Mouse (Mus musculus) CH12.LX (cell line): ENCODE data around the gene Cyfip2. TPM values are rescaled to one million over a fixed set of nuclear protein-coding genes. Genes with fewer than 3 reads are reported as not detected.

ENCODE experiments used
- DNase-seq: peaks from one replicate; pipeline ENCODE4 v3.0.0-alpha.2; 2013; ENCODE audit errors: extremely low read depth
- H3K27ac ChIP-seq: 2 replicates; pipeline ENCODE4 v1.5.1; 2012; ENCODE audit warnings: low read depth, mild to moderate bottlenecking, control low read depth, moderate library complexity; ENCODE audit not compliant: insufficient read depth
- H3K27me3 ChIP-seq: replicated peaks from 2 replicates; pipeline ENCODE3; 2012; ENCODE audit warnings: inconsistent platforms
- H3K36me3 ChIP-seq, 2 experiments: replicated peaks in 1 of 2; 2 replicates each; pipeline versions ENCODE3 to v1.6.1; 2012; ENCODE audit warnings: inconsistent platforms in 1 of 2, low read length in 1 of 2, mild to moderate bottlenecking in 1 of 2, mixed read lengths in 1 of 2, moderate library complexity in 1 of 2; ENCODE audit not compliant: control insufficient read depth in 1 of 2, insufficient read depth in 1 of 2
- H3K4me1 ChIP-seq, 2 experiments: 2 replicates each; pipeline ENCODE4 v1.6.1; 2012; ENCODE audit warnings: inconsistent platforms in 1 of 2, moderate library complexity in 1 of 2; ENCODE audit not compliant: insufficient read depth in 2 of 2, control insufficient read depth in 1 of 2
- H3K4me2 ChIP-seq: 2 replicates; pipeline ENCODE4 v1.6.1; 2012; ENCODE audit warnings: low read depth, mild to moderate bottlenecking, control low read depth; ENCODE audit not compliant: poor library complexity, insufficient read depth, severe bottlenecking
- H3K4me3 ChIP-seq, 3 experiments: fragments of 150-350 bp in 1 of 3; sonication (generic) in 1 of 3; replicated peaks in 1 of 3; 2 replicates each; pipeline versions ENCODE3 to v1.5.1; 2011 to 2012; ENCODE audit warnings: low read depth in 2 of 3, low read length in 2 of 3, mild to moderate bottlenecking in 2 of 3, moderate library complexity in 2 of 3, control low read depth in 1 of 3, improper control_type of control experiment in 1 of 3, inconsistent platforms in 1 of 3, mixed read lengths in 1 of 3; ENCODE audit not compliant: poor library complexity in 1 of 3
- H3K79me2 ChIP-seq: replicated peaks from 2 replicates; pipeline ENCODE4 v1.6.1; 2012; ENCODE audit warnings: mild to moderate bottlenecking, moderate library complexity; ENCODE audit not compliant: control insufficient read depth, poor library complexity, insufficient read depth, severe bottlenecking; ENCODE audit errors: extremely low read depth
- H3K9ac ChIP-seq: 2 replicates; pipeline ENCODE4 v1.6.1; 2012; ENCODE audit warnings: low read depth, mild to moderate bottlenecking, control low read depth, moderate library complexity; ENCODE audit not compliant: insufficient read depth
- H3K9me3 ChIP-seq: replicated peaks from 2 replicates; pipeline ENCODE3; 2012; ENCODE audit warnings: low read length, inconsistent platforms, mixed read lengths
- CHD2 ChIP-seq: IDR thresholded peaks from 2 replicates; pipeline ENCODE4 v1.6.1; 2011; ENCODE audit warnings: low read length, improper control_type of control experiment
- CTCF ChIP-seq, 2 experiments: IDR thresholded peaks in 1 of 2; conservative IDR thresholded peaks in 1 of 2; 2 replicates each; pipeline ENCODE4 v1.5.1; 2011 to 2012; ENCODE audit warnings: low read depth in 2 of 2, low read length in 2 of 2, improper control_type of control experiment in 1 of 2, inconsistent platforms in 1 of 2, mild to moderate bottlenecking in 1 of 2, moderate library complexity in 1 of 2
- E2F4 ChIP-seq: IDR thresholded peaks from 2 replicates; pipeline ENCODE4 v1.6.1; 2011; ENCODE audit warnings: low read depth, low read length, improper control_type of control experiment; ENCODE audit not compliant: insufficient replicate concordance
- ELF1 ChIP-seq: IDR thresholded peaks from 2 replicates; pipeline ENCODE4 v1.6.1; 2014; ENCODE audit warnings: low read depth, mild to moderate bottlenecking, inconsistent platforms, low read length, improper control_type of control experiment
- EP300 ChIP-seq: IDR thresholded peaks from 2 replicates; pipeline ENCODE4 v1.6.1; 2011; ENCODE audit warnings: low read length, improper control_type of control experiment
- MAFK ChIP-seq: IDR thresholded peaks from 2 replicates; pipeline ENCODE4 v1.6.1; 2011; ENCODE audit warnings: low read length, improper control_type of control experiment; ENCODE audit not compliant: insufficient replicate concordance
- MAX ChIP-seq: IDR thresholded peaks from 2 replicates; pipeline ENCODE4 v1.6.1; 2011; ENCODE audit warnings: low read length, improper control_type of control experiment
- MAZ ChIP-seq: IDR thresholded peaks from 2 replicates; pipeline ENCODE4 v1.6.1; 2012; ENCODE audit warnings: low read depth, mild to moderate bottlenecking, inconsistent platforms, low read length, improper control_type of control experiment, moderate library complexity
- PAX5 ChIP-seq: IDR thresholded peaks from 2 replicates; pipeline ENCODE4 v1.6.1; 2012; ENCODE audit warnings: low read length, inconsistent platforms, mixed read lengths
- POLR2AphosphoS2 ChIP-seq: IDR thresholded peaks from 2 replicates; pipeline ENCODE4 v1.6.1; 2011; ENCODE audit warnings: low read depth, low read length, improper control_type of control experiment
- RAD21 ChIP-seq: IDR thresholded peaks from 2 replicates; pipeline ENCODE4 v1.6.1; 2011; ENCODE audit warnings: low read depth, mild to moderate bottlenecking, low read length, improper control_type of control experiment, moderate library complexity
- RCOR1 ChIP-seq: conservative IDR thresholded peaks from 2 replicates; pipeline ENCODE4 v1.6.1; 2012; ENCODE audit warnings: low read depth, mild to moderate bottlenecking, inconsistent platforms, low read length, improper control_type of control experiment
- SIN3A ChIP-seq: IDR thresholded peaks from 2 replicates; pipeline ENCODE4 v1.6.1; 2012; ENCODE audit warnings: low read length, improper control_type of control experiment, inconsistent platforms
- SMC3 ChIP-seq: IDR thresholded peaks from 2 replicates; pipeline ENCODE4 v1.6.1; 2011; ENCODE audit warnings: low read depth, low read length, improper control_type of control experiment
- UBTF ChIP-seq: IDR thresholded peaks from 2 replicates; pipeline ENCODE4 v1.6.1; 2012; ENCODE audit warnings: low read depth, mild to moderate bottlenecking, inconsistent platforms, low read length, improper control_type of control experiment, moderate library complexity
- USF2 ChIP-seq: conservative IDR thresholded peaks from 2 replicates; pipeline ENCODE4 v1.6.1; 2011; ENCODE audit warnings: low read depth, low read length, improper control_type of control experiment
- ZMIZ1 ChIP-seq: IDR thresholded peaks from 2 replicates; pipeline ENCODE4 v1.6.1; 2012; ENCODE audit warnings: low read depth, mild to moderate bottlenecking, inconsistent platforms, low read length, improper control_type of control experiment
- dilution Hi-C: fragments of 300-500 bp; cut with MboI; formaldehyde crosslinking; loops from 2 replicates; pipeline ENCODE4 v1.14.3; 2020; ENCODE audit warnings: low sequenced_read_pairs; ENCODE audit not compliant: extremely low pct_unique_long_range_greater_than_20kb, extremely low pct_ligation_motif_present
- in situ Hi-C: fragments of 300-500 bp; cut with MboI; formaldehyde crosslinking; loops from 3 replicates; pipeline ENCODE4 v1.14.3; 2019; ENCODE audit warnings: low sequenced_read_pairs, low pct_ligation_motif_present, low pct_unique_long_range_greater_than_20kb, mixed read lengths
- polyA plus RNA-seq: library from polyadenylated mRNA; unstranded; fragments of >175 nt; gene quantifications from 2 replicates; pipeline ENCODE4 v1.2.1, GENCODE M21; 2012; ENCODE audit warnings: low read depth; ENCODE audit not compliant: insufficient read length
- total RNA-seq, 2 experiments: library from RNA; depleted of rRNA; stranded (reverse); fragments of 300-350 nt in 1 of 2; fragments of >200 nt in 1 of 2; gene quantifications; 2 replicates each; pipeline ENCODE4 v1.2.3; 2012 to 2014

The Cyfip2 gene
- total and polyA plus RNA-seq, 3 experiments: 40.7 to 194 (median 97.6) TPM

DNA sequence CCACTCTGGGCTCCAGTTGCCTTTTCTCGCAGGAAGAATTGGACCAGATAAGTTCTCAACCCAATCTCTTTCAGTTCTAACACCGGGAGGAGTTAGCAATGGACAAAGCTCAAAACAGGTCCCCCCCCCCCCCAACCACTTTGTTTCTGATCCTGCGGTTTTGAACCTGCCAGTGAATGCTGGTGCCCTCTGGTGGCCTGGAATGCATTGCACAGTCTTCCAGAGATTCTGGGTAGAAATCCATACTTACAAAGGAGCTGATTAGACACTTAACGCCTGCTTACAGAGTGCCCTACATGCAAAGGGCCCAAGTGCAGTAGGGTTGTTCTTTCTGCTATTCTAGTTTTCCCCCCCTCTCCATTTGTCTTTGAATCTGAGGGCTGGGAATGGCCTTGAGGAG lies 54.5 kb downstream of the Cyfip2 start:
- in situ Hi-C loops (no loop called here), dilution Hi-C loops (no loop called here)
- H3K9ac ChIP-seq: no peak overlapping the region
- H3K27me3 ChIP-seq: no peaks in the 10 kb centered on the region
- no peak for DNase-seq
- H3K4me2 ChIP-seq: no peak overlapping the region
- no peaks in the 10 kb centered on the region for H3K4me1 ChIP-seq
- no peak for TF ChIP-seq RCOR1
- TF ChIP-seq CTCF (conservative IDR thresholded peaks at IDR 0.05 in 1 of 2, IDR thresholded peaks at IDR 0.05 in 1 of 2; ENCODE audit: low read depth in 2 of 2, low read length in 2 of 2): peak; percentile 35 to 59; a peak in 3 of 4 replicates
- peak; percentile 19; the same call in 1 of the 2 replicates for TF ChIP-seq SMC3
- H3K79me2 ChIP-seq: no peaks in the 10 kb centered on the region
- H3K27ac ChIP-seq: no peak overlapping the region
- no peaks in the 10 kb centered on the region for H3K9me3 ChIP-seq
- no peak overlapping the region for H3K4me3 ChIP-seq
- H3K36me3 ChIP-seq: peaks cover 92 to 99% of the 10 kb centered on the region in 2 experiments

DNA sequence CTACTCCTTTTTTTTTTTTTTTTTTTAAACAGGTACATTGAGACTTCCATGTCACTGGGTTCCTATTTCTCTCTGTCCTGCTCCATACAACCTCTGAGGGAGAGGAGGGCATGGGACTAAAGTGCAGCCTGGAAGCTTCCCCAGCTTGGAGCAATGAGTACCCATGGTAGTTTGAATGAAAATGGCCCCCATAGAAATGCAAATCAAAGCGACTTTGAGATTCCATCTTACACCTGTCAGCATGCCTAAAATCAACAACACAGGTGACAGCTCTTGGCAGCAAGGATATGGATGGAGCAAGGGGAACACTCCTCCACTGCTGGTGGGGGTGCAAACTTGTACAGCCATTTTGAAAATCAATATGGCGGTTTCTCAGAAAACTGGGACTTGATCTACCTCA lies 57.4 kb downstream of the Cyfip2 start:
- H3K4me2 ChIP-seq: no peak overlapping the region
- H3K4me1 ChIP-seq: no peaks in the 10 kb centered on the region
- no peak for DNase-seq
- in situ Hi-C loops: no loop called here
- H3K36me3 ChIP-seq: peaks cover 92 to 99% of the 10 kb centered on the region in 2 experiments
- H3K27me3 ChIP-seq: no peaks in the 10 kb centered on the region
- H3K79me2 ChIP-seq: no peaks in the 10 kb centered on the region
- H3K4me3 ChIP-seq: no peak overlapping the region
- no peak overlapping the region for H3K27ac ChIP-seq
- TF ChIP-seq EP300 (no peak), CTCF (conservative IDR thresholded peaks at IDR 0.05 in 1 of 2, IDR thresholded peaks at IDR 0.05 in 1 of 2; ENCODE audit: low read depth in 2 of 2, low read length in 2 of 2) (no peak), MAFK (no peak), E2F4 (no peak)
- dilution Hi-C loops: no loop called here
- H3K9ac ChIP-seq: no peak overlapping the region
- no peaks in the 10 kb centered on the region for H3K9me3 ChIP-seq

DNA sequence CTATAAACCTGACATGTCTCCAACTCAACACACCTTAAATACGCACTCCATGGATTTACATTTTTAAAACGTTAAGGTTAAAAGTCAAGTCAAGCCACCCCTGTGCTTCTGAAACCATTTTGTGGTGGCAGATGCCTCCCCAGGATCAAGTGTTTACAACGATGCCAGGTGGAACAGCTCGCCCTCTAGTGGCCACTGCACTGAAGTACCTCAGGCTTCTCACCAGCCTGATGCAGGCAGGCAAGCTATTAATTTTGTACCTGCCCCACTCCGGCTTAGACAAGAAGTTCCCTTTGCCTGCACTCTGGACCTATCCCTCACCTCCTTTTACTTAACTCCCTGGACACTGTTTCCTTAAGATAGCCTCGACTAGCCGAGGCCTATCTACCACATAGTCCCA lies 60.7 kb downstream of the Cyfip2 start:
- in situ Hi-C loops: no loop called here
- H3K79me2 ChIP-seq: no peaks in the 10 kb centered on the region
- H3K27ac ChIP-seq: no peak overlapping the region
- dilution Hi-C loops: no loop called here
- no peak overlapping the region for H3K4me2 ChIP-seq
- DNase-seq: peak; percentile 67
- no peak overlapping the region for H3K4me3 ChIP-seq
- no peaks in the 10 kb centered on the region for H3K9me3 ChIP-seq
- peaks cover 0 to 6% of the 10 kb centered on the region in 2 experiments; a peak in 1 of 4 replicates for H3K4me1 ChIP-seq
- no peak for TF ChIP-seq E2F4
- no peak for TF ChIP-seq ZMIZ1
- no peak for TF ChIP-seq MAX
- TF ChIP-seq CTCF (conservative IDR thresholded peaks at IDR 0.05 in 1 of 2, IDR thresholded peaks at IDR 0.05 in 1 of 2; ENCODE audit: low read depth in 2 of 2, low read length in 2 of 2): peak; percentile 90 to 98
- no peak for TF ChIP-seq SIN3A
- no peak for TF ChIP-seq USF2
- no peak for TF ChIP-seq CHD2
- no peak for TF ChIP-seq POLR2AphosphoS2
- peak; percentile 37 for TF ChIP-seq RAD21
- TF ChIP-seq PAX5: no peak
- peak; percentile 61 for TF ChIP-seq SMC3
- TF ChIP-seq MAFK: no peak
- TF ChIP-seq UBTF: no peak
- TF ChIP-seq ELF1: 0 out of 2 replicates have a peak, but pooled peaks have one; percentile 19
- no peak for TF ChIP-seq MAZ
- H3K9ac ChIP-seq: no peak overlapping the region
- peaks cover 93 to 99% of the 10 kb centered on the region in 2 experiments for H3K36me3 ChIP-seq
- no peaks in the 10 kb centered on the region for H3K27me3 ChIP-seq
